Mouse (Mus musculus): ENCODE results near the gene Zfp839.
A peak's percentile ranks its signal among the peaks of the same experiment; 100 is the strongest.
"Not testable (repeated sequence)": the region's sequence is repeated elsewhere in the genome, so short reads cannot be mapped to it uniquely, and the experiment has no call there.

Gene Zfp839

DNA sequence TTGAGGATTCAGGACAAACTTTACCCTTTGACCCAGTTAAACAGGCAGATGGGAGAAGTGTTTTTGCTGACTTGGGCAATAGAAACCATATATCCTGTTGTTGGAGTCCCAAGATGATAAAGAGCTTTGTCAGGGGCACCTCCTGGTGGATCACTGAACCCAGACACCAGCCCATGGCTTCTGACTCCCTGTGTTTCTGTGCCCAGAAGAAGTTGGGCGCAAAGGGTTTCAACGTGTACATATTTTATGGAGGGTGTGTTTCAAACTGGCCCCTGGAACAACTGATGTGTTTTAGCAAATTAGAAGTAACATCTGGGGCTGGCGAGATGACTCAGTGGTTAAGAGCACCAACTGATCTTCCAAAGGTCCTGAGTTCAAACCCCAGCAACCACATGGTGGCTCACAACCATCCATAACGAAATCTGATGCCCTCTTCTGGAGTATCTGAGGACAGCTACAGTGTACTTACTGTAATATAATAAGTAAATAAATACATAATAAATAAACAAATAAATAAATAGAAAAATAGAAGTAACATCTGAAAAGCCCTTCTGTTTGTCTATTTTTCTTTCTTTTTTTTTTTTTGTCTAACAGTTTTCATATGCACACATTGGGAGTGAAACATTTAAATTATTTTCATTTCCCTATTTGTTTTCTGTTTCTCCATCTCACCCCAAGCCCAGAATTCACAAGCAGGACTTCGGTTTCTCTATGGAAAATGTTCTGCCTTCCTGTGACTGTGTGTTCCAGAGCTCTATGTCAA is 8.1 kb upstream of the Zfp839 start:
- DNase-seq = no peak

DNA sequence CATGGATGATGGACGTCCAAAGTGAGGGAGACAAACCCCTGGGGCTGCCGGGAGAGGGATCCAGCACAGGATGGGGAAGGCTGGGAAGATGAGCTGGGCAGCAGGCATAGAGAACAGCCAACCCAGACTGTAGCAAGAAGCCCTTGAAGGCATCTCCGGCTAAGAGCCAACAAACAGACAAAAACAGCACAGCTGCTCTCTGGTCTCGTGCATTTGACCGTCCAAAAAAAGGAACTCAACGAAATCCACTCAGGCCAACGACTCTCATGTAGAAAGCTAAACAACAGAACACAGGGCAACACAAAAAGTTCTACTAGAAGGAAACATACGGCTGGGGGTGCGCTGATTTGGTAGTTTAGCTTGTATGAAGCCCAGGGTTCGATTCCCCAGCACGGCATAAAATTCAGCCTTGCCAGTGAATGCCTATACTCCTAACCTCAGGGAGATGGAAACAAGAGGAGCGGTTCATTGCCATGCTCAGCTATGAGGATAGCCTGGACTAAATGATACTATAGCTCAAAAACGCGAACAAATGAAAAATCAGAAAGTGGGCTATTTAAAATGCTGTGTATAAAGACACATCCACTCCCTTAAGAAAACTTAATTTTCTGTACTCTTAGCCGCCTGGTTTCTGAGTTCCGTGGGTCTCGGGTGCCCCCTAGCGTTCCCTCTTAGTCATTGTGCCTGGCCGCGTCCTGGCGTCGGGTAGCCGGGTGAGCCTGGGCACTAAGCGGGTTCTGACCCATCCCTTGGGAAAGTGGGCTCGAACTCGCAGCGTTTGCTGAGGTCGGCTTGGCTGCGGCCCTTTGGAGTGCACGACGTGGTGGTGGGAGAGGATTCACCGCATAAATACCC is 6.6 kb upstream of the Zfp839 start:
- peak; percentile 78 for DNase-seq

DNA sequence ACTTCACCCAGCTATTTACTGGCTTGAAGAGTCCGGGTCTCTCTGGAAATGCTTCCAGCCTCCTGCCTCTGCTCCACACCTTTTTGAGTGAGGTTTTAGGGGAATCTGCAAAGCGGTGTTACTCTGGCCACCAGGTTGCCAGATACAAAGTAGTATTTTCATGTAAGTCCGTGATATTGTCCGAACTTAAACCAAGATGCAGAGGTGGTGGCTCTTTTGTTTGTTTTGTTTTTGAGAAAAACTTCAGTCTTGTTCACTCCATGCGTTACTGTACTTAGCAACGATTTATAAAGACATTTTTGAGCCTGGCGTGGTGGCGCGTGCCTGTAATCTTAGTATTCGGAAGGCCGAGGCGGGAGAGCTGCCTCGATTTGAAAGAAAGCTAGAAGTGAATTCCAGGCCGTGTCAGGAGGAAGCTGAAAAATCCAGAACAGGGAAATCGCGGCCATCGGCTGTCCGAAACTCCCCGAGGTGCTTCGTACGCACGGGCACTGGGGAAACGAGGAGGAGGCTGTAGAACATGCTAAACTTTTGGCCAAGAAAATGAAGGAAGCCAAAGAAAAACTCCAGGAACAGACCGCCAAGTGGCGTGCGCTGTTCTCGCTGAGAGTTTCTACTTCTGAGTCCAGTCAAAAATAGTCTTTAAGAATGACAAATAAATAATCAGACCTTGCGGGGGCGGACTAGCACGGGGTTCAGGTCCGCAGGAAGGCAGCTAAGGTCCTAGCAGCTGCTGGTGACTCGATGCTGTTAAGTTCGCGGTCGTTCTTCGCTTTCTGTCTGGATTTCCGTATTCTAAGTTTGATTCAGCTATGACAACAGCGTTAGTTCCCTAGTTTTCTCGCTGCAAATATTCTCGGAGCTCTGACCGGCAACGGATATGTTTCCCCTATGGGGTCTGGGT is 5.6 kb upstream of the Zfp839 start:
- DNase-seq = no peak

DNA sequence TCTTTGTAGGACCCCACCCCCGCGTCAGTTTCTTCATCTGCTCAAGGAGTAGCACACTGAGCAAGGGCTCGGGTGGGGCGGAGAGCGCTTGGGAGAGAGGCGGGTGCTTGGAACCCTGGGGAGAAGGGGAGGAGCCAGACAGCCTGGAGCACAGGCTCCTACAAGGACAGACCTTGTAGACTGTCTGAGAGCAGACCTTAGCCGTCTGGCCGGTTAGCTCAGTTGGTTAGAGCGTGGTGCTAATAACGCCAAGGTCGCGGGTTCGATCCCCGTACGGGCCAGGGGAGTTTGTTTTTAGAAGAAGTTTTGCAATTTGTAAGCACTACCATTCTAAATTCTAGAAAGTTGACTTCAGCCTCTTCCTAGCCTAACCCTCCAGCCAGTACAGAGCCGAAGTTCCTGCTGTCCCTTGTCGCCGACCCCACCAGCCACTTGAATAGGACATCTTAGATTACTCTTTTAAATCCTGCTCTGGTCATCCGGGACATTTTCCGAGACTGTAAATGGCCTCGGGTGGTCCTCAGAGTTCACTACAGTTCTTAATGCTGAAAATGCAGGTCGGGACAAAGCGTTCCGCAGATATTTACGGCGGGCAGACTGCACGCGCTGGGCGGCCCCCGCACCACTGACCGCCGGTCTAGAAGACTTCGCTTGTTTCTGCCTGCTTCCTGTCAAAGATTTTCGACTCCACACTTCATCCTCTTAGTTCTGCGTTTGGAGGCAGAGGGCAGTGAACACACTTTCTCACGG is 4.7 kb upstream of the Zfp839 start:
- peak; percentile 95 for DNase-seq

DNA sequence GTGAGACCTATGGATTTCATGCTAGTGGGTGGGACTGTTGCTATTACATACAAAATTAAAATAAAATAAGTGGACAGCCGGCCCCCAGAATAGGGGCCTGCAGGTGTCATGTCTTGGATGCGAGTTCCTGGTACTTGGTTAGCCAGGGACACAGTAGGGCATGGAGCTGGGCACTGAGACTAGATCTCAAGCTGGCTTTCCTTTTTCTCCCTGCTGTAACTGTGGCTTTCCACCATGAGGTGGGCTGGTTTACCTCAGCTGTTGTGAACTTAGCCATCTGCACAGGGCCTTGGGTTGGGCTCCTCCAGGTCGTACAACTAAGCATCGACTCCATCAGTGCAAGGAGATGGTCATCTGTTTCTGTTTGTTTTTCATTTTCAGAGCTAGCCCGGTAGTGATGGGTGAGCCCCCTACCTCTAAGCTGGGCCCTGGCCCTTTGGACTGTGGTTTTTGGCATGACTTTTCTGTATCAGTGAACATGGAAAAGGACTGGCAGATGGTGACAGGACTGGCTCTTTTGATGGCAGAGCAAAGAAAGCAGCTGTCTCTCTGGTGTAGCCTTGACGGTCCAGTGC is 3.8 kb upstream of the Zfp839 start:
- no peak for DNase-seq

DNA sequence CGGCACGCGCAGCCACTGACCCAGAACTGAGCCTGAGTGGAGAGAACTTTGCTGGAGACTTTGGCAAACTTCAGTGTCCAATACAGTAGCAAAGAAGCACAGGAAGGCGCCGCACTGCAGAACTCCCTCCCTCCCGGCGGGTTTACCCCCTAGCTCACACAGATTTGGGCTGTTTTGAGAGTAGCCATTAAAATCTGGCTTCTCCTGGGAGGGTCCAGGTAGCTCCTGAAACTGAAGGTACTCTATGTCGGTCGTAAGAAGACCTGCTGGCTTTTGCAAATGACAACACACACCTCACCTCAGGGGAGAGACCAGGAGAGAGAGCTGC is 840 bp downstream of the Zfp839 start:
- DNase-seq = peak; percentile 54

DNA sequence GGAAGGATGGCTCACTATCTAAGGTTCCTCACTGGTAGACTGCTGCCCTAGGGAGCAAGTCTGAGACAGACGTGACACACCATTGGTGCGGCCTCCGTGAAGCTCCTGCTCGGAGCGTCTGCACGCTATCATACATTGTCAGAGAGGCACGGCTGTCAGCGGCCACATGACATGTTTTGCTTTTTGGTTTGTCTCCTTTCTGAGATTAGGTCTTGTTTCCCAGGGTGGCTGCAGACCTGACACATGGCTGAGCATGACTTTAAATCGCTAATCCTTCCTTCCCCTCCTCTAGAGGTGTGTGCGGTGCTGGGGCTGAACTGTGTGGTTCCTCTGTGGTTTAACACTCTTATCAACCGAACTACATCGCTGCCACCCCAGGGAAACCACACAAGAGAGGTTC is 1.4 kb downstream of the Zfp839 start:
- no peak for DNase-seq

DNA sequence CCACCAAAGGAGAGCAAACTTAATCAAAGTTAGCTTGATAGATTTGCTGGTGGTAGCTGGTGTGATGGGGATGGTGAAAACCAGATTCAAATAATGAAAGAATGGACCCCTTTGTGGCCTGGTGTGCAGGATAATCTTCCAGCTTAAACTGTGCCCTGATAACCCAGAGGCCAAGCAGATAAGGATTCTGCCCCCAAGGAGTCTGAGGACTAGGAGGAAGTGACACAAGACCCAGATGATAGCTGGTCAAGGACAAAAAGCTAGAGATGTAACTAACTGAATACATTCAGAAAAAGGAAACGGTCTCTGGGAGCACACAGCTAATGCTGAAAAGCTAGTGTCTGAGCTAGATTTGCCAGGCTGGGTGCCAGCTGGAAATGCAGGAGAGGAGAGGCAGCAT is 1.9 kb downstream of the Zfp839 start:
- DNase-seq = no peak

DNA sequence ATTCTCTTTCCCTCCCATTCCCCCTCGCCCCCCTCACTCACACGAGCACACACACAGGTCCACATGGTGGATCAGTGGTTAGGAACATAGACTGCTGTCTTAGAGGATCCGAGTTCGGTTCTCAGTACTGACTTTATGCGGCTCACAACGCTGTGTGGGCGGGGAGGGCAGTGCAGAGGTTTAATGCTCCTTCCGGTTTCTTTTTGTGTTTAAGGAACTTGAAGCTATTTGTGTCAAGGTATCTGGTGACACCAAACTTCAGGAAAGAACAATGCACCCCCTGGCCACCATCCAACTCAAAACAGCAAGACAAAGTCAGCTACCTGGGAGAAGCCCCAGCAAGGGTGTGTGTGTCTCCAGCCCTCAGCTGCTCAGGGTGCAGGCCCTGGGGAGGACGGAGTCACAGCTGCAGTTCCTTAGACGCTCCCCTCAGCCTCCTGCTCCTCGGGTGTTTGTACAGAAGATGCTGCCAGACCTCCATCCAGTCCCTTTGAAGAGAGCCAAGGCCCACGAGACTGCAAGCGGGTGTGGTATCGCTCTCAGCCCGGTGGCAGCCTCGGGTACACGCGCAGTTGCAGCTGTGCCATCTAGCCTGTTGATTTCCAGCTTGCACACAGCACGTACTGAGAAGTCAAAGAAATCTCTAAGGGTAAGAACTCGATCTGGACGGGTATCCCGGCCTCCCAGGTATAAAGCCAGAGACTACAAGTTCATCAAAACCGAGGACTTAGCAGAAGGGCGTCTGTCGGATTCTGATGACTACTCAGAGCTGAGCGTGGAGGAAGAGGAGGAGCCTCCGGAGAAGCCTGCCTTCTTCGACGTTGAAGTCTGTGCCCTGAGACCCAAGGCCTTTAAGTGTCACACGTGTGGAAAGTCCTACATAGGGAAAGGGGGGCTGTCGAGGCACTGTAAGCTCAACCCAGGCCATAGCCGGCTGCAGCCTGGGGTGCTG is 5.0 kb downstream of the Zfp839 start:
- DNase-seq = no peak

DNA sequence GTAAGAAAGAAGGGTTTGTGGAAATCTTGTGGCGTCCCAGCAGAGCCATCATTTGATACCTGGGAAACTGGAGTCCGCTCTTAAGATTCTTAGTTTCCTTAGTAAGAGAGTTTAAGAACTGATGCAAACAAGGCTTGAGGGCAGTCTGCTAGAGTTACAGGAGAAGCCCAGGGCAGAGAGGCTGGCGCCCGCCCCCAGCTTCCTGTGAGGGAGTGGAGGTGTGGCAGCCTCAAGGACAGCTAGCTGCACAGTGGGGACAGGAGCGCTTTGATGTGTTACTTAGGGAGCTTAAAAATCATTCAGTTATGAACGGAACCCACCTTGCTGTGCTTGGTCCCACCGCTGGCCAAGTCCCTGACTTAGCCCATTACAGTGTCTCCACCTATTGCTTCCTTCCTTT is 7.1 kb downstream of the Zfp839 start:
- no peak for DNase-seq

DNA sequence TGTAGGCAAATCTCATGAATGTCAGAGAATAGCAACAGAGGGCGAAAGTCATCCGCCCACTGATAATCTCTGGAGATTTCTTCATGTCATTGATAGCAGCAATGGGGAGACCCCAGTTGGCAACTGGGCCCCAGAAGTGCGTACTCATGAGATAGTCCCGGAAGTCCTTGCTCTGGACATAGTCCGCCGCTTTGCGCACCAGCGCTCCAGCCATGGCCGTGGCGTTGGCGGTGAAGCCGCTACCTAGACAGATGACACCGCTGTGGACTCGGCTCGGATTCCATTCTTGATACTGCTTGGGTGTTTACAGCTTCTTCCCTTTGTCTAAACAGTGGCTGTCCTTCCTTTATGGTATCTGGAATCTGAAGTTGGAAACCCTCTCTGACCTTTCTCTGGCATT is 8.6 kb downstream of the Zfp839 start:
- not testable (repeated sequence) for DNase-seq

DNA sequence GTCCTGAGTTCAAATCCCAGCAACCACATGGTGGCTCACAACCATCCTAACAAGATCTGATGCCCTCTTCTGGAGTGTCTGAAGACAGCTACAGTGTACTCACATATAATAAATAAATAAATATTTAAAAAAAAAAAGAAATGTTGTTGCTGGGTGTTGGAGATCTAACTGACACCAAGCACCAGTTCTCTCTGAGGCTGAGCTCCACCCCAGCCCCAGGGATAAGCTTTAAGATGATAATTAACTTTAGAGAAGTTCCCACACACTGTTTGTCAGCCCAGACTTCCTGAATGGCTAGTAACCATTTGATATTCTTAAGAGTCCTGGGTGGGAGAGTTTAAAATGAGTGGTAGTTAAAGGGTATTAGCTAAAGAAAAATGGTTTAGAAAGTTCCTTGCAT is 10.2 kb downstream of the Zfp839 start:
- no peak for DNase-seq

DNA sequence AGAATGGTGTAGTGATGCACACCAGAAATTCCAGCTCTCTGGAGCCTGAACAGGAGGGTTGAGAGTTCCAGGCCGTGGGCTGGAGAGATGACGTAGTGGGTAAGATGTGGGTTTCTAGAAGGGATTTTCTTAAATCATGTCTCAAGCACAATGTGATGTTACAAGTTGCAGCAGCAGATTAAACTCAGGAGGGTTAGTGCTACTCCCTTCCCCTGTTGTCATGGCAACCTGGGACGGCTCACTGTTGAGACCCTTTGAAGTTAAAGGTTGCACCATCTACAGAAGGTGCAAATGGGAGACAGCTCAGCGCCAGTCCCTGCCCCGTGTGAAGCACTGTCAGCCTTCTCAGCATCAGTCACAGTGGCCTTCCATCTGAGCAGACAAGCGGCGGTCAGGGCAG is 11.2 kb downstream of the Zfp839 start:
- no peak for DNase-seq

DNA sequence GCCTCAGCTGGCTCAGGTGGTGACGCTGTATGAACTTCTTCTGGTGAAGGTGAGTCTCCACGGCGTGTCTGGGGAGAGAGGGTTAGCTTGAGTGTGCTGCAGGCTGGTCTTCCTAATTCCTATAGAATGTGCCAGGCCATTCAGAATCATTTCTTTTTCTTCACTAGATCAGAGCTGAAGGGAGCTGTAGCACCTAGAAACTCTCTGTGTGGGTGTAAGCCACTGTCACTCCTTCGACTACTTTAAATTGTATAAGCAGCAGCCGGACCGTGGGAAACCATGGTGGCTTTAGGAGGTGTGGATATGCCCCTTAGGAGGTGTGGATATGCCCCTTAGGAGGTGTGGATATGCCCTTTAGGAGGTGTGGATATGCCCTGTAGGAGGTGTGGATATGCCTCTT is 14.0 kb downstream of the Zfp839 start:
- no peak for DNase-seq

DNA sequence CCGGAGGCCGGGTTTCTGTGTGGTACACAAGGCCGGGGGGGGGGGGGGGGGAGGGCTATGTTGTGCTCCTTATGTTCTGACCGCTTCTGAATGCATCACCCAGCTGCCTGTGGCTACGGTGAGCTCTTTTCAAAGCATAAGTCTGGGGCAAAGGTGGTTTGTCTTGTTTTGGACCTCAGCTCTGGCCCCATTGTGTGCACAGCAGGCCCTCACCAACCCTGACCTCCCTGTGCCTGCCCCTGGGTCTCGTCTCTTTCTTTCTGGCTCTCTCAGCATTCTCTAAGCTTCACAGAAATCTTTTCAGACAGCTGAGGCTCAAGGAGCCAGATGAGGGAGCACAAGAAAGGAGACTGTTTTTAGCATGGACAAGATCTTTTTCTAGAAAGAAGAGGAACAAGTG is 15.5 kb downstream of the Zfp839 start:
- no peak for DNase-seq

DNA sequence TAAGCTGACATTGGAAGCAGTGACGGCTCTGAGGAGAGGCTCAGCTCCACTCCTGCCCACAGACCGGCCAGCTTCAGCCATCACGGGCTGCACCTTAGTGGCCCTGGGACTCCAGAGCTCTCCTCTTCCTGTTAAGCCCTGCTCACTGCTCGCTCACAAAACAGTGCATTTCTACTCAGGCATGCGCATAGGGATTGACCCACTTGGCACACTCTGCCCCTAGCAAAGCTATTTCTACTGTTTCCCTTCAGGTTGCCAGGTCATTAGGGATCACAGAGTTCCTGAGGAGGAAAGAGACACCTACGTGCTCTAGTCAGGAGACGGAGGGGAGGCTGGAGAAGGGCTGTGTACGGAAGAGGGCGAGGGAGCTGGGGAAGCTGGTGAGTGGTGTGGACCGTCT is 15.9 kb downstream of the Zfp839 start:
- DNase-seq = peak; percentile 41

DNA sequence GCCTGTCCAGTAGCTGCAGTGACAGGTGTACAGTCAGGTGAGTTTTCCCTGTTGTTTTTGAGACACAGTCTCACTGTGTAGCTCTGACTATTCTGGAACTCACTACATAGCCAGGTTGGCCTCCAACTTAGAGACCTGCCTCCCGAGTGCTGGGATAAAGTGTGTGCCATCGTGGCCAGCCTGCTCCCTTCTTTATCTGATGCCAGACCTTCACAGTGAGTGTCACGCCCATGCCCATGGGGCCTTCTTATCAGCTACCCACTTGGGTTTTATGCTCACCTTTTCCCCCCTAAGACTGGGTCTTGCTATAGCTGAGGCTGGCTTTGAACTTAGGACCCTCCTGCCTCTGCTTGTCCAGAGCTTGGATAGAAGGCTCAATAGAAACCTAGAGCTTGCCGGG is 20.1 kb downstream of the Zfp839 start:
- DNase-seq = no peak

DNA sequence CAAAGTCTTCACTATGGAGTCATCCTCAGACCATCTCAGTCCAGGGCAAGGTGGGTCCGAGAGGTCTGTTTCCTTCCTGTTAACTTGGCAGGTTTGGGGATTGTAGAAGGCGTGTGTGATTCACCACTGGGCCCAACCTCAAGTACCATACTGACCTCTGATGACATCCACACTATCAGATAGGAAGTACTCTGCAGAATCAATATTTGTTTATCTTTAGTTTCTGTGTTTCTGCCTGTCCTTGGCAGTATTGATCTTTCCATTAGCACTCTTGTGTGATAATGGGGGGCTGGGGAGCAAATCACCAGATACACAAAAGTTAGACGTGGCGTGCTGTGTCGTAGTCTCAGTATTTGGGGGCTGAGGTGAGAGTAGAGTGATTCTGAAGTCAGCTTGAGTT is 21.2 kb downstream of the Zfp839 start:
- no peak for DNase-seq

DNA sequence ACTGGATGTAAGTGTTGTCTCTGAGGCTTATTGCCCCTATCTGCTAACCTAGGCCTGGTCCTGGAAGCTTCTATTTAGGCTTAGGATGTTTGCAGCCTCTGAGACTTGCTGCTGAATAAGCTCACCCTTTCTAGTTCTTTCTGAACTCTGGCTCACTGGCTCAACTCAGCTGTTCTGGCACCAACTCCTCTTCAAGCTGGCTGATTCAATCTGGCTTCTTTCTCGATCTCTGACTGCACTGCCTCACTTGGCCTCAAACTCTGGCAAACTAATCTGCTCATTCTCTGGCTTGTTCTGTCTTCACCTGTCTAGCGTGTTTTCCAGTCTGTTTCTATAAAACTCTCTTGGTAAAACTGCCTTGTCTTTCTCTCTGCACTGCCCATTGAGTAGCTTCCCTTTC is 25.3 kb downstream of the Zfp839 start:
- DNase-seq = no peak

DNA sequence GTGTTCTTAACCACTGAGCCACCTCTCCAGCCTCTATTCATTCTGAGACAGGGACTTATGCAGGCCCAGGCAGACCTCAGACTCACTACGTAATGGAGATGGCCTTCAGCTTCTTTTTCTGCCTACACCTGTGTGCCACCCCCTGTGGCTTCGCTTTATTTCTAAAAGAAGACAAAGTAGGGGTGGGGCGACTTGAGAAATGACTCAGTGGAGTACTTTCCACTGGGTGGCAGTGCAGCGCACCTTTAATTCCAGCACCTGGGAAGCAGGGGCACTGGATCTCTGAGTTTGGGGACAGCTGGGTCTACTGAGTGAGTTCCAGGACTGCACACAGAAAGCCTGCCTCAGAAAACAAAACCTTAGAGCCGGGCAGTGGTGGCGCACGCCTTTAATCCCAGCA is 32.2 kb downstream of the Zfp839 start:
- DNase-seq = no peak

DNA sequence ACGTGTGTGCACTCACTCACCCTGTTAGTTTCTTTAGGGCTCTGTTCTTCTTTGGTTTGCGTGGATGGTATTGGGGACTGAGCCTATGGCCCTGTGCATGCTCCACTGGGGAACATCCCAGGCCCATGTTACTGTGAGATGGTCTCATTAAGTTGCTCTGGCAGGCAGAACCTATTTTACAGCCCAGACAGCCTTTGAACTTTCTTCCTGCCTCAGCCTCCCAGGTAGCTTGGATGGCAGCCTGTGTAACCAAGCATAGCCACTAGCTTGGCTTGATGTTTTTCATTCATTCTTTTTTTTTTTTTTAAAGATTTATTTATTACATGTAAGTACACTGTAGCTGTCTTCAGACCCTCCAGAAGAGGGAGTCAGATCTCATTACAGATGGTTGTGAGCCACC is 35.2 kb downstream of the Zfp839 start:
- peak; percentile 64 for DNase-seq
